Mouse (Mus musculus) liver (tissue): Measurements from ENCODE around the gene Catip.
A peak's percentile ranks its signal among the peaks of the same experiment; 100 is the strongest.
"Not testable (repeated sequence)": the region's sequence is repeated elsewhere in the genome, so short reads cannot be mapped to it uniquely, and the experiment has no call there.

Source experiments
- DNase-seq: peaks from one replicate; pipeline ENCODE4 v3.0.0-alpha.2; 2020; ENCODE audit warnings: mixed read lengths

Catip gene

DNA sequence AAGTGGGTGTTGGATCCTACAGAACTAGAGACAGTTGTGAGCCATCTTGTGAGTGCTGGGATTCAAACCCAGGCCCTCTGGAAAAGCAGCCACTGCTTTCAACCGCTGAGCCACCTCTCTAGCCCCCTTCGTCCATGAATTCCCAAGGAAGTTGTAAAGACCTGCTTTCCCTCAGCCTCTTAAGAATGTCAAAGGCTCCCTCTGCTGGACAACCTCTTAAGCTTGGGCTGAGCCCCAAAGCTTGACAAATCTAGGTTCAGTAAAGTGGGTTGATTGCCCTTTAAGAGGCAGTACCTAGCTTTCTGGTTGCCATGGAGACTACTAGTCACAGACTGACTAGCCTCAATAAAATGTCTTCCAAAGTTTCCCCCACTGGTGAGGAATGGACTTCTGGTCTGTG is at the start of gene Catip:
Gene Catip (plus strand): TSS at position 297 of the 400 bp plus-strand sequence.
- DNase-seq = peak; percentile 56

DNA sequence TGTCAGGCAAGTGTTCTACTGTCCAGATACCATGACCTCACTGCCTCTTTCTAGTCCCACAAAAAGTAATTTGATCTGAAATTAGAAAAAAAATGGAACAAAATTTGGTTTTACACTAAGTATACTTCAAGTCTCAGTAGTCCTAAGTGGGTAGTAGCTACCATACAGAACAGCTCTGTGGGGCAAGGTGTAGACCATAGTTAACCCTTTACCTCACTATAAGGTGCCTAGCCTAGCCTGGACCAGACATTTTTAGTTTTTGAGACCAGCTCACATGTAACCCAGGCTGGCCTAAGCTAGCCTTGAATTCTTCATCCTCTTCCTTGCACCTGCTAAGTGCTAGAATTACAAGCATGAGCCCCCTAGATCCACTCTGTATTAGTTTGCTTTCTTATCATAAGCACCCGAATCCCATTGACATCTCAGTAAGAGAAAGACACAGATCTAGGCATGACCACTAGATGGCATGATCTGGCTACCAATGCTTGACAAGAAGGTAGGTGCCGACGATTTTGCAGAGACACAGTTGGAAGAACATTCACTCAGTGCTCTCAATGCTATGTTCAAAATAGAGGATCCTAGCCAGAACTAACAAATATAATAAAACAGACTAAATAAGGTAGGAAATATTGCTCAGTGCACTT is 48.7 kb upstream of the Catip start:
- peak; percentile 53 for DNase-seq

DNA sequence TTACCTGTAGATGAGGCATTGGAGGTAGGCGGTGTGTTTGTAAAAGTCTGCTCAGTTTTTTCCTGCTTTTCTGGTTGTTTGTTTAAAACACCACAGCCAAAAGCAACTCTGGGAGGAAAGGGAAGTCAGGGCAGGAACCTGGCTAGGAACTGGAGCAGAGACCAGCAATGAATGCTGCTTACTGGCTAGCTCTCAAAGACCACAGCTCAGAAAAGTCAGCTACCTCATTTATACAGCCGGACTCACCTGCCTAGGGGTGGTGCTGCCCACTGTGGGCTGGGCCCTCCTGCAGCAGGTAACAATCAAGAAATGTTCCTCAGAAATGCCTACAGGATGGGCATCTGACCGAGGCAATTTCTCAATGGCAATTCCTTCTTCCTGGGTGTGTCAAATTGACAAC is 47.1 kb upstream of the Catip start:
- DNase-seq = no peak

DNA sequence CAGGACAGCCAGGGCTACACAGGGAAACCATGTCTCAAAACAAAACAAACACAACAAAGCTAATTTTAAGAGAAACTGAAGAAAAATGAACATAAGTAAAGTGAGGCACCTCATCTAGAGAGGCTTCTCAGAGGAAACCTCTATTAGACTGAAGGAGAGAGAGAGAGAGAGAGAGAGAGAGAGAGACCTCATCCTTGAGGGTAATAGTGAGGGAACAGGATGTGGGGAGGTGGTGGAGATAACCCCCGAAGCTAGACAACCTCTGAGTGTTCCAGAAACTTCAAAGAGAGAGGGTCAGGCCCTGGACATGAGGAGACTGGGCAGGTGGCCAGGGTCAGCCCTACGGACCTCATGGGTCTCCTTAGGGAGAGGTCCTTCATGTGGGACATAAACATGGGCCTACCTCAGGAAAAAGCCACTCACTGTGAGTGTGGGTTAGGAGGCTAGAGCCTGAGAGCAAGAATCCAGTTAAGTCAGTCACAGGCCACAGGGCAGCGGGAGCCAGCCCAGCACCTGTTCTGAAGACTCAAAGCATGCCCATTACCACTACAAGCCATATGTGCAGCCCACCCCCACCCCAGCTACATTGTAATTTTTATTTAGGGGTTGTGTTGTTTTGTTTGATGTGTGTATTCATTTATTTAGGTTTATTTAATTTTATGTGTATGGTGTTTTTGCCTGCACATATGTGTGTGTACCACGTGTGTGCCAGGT is 45.6 kb upstream of the Catip start:
- DNase-seq = no peak

DNA sequence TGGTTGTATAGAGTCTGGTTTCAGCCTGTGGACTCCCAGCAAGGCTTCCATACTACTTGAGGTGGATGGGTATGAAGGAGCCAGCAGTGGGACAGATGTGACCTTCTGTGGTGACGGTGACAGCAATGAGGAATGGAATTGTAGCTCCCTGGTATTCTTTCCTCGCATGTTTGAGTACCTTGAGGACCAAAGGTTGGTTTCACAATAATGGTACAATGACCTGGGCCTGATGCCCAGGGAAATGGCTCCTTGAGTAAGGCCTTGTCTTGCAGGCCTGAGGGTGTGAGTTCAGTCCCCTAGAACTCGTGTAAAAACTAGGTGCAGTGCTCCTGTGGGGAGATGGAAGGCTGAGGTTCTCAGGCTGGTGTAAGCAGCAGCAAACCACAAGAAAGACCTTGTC is 43.2 kb upstream of the Catip start:
- DNase-seq = no peak

DNA sequence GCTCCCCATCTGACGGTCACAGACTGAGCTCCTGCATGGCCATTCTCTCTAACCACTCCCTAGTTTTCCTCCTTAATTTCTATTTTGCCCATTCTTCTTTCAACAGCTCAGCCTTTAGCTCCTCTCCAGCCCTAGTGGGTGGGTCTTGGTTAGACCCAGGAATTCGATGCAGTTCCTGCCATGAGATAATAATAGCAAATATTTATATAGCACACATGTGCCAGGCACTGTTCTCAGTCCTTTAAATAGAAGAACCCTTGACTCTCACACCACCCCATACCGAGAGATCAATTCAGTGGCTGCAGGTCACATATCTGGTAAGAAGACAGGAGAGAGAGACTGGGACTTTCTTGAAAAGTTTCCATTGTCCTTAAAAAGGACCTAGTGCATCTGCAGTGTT is 40.5 kb upstream of the Catip start:
- DNase-seq = no peak

DNA sequence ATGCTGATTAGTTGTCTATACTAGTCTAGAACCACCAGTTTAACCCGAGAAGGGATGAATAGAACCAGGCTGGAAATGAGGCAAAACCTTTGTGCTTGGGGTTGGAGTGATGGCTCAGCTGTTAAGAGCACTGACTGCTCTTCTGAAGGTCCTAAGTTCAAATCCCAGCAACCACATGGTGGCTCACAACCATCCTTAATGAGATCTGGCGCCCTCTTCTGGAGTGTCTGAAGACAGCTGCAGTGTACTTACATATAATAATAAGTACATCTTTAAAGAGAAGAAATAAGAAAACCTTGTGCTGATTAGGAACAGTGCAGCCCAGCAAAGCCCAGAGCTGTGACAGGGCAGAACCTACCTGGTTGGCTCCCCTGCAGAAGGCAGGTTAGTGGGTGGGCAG is 35.0 kb upstream of the Catip start:
- not testable (repeated sequence) for DNase-seq

DNA sequence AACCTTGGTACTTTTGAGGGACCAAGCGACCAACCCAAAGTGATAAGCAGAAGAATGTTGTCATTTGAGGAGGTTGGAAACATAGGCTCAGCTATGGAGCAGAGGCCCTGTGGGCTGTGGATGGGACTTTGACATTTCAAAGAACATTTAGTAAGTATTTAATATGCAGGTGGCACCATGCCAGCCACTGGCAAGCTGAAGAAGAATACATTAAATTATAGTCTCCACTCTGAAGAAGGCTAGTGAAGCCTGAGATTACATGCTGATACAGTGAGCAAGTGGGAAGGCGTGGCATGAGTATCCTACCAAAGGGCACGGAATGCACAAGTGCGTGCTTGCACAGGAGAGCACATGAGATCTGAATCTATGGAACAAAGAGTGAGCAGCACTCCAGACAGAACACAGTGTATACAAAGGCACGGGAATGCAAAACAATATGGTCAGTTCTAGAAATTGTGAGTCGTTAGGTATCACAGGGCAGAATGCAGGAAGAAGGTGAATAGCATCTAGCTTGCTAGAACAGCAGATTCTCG is 31.9 kb upstream of the Catip start:
- no peak for DNase-seq

DNA sequence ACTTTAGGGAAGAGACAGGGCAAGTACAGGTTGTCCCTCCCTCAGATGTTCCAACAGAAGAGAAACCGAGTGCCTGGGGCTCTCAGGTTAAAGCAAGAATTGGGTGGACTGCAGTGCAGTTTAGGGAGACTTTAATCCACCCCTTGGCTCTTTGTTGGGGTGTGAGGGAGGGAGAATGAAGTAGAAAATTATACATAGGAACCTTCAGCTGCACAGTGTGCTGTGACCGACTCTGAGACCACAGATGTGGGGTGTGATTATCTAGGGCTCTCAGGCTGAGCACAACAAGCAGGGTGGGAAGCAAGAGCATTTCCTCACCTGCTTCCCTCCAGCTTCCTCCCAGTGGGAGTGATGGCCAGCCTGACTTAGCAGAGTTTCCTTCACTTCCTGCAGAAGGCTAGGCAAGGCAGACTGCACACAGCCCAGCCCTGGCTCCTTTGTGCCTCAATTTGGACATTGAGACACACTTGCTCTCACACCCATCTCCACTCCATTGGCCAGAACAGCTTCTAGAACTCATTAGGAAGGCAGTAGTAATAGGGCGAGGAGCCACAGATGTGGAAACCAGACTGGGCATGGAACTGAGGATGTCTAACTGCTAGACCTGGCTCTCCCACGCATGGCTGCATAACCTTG is 30.7 kb upstream of the Catip start:
- no peak for DNase-seq

DNA sequence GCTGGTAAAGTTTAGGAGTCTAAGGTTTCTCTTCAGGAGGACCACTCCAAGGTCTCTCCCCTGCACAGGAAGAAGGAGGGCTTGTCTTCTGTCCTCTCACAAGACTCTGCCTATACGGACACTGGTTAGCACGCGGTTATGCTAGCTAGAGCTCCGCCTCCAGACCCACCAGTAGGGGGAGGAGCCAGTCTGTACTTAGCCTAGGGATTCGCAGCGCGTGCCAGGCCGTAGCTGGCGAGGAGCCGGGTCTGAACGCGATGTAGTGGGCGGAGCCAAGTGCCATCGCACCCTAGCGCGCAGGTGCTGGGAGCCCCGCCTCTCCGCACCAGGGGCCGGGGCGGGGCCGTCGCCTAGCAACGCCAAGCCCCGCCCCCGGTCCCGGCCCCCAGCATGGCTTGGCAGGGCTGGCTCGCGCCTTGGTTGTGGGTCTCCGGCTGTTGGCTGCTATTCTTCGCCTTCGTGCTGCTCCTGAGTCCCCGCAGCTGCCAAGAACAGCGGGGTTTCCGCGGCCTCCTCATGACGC is 29.6 kb upstream of the Catip start:
- peak; percentile 97 for DNase-seq

DNA sequence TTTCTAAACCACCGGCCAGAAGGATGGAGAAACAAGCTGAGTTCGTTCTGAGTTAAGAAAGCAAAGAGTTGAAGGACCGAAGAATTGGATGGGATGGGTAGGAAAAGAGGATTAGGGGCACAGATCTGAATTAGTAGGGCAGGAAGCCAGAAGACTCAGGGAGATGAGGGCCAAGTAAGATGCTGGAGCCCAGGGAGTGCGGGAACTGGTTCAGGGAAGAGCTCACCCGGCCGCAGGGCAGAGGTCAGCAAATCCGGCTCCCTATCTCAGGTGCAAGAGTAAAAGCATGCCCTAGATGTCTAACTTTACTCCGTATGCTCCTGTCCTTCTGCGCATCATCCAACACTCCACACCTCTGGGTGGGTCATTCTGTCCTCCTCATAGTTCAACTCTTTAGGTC is 29.0 kb upstream of the Catip start:
- DNase-seq = no peak

DNA sequence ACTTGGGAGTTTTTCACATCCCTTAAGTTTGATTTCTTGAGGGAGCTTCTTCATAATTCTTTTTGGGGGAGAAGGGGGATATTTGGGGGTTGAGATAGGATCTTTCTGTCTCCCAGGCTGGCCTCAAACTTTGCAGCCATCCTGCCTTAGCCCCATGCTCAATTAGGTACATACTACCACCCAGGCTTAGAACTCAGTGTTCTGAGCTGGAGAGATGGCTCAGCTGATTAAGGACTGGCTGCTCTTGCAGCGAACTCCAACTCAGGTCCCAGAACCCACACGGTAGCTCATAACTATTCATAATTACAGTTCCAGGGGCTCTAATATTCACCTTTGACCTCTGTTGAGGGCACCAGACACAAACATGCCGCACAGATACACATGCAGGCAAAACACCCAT is 27.3 kb upstream of the Catip start:
- no peak for DNase-seq

DNA sequence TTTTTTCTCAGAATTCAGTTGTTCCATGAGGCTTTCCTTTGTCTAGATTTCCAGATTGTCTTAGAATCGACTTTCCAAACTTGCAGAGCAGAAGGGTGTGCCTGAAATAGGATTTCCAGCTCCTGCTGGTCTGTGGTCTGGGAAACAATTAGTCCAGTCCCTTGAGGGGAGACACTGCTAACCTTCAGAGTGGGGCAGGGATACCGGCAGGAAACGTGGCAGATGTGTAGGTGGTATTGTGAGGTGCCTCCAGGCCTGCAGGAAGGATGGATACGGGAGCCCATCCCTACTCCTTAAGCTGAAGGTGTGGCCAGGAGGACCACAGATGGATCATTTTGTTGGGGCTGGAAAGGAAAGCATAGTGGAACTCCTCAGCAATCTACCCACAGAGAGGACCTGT is 26.9 kb upstream of the Catip start:
- no peak for DNase-seq

DNA sequence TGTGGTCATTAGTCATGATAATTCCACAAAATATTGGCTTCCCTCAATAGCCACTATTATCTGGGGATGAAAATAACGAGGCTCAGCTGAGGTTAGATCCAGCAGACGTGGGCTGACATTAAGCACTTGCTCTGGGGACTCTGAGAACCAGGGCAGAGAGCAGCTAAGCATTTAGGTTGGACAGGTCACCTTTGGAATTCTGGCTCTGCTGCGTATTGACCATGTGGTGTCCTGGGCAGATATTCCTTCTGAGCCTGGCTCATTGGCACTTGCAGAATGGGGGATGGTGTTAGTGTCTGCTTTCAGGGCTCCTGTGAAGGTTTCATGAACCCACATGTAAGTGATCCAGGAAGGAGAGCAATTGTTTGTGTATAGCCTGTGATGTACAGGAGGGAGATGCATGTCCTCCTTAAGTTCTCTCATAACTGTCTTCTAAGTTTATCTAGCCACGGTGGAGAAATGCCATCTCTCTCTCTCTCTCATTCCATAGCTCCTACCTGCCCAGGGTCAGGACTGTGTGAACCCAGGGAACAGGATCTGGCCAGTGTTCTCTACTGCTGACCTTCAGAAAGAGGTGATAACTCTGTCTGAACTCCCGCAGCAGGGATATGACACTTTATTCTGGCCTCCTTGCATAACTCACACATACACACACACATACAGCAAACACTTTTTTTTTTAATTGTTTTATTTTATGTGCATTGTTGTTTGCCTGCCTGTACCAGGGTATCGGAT is 26.3 kb upstream of the Catip start:
- no peak for DNase-seq

DNA sequence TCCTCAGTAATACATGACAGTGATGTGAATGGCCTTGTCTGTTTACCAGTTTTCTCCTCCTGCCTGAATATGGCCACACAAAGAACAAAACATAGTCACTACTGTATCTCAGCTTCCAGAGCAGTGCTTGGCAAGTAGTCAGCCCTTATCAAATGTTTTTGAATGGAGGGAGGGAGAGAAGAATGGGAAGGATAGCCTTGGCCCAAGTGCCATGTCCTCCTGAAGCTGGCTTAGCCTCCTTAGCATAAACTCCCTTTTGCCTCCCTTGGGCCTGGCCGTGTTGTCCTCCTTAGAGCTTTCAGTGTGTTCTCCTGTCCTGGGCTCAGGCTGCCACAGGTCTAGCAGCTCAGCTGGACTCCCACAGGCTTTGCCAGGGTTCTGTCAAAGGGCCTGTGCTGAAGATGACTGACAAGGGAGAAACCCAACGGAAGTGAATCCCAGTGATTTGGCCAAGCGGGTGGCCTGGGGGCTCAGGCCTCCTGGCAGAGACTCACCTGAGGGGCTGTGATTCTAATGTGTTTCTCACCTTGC is 24.6 kb upstream of the Catip start:
- no peak for DNase-seq

DNA sequence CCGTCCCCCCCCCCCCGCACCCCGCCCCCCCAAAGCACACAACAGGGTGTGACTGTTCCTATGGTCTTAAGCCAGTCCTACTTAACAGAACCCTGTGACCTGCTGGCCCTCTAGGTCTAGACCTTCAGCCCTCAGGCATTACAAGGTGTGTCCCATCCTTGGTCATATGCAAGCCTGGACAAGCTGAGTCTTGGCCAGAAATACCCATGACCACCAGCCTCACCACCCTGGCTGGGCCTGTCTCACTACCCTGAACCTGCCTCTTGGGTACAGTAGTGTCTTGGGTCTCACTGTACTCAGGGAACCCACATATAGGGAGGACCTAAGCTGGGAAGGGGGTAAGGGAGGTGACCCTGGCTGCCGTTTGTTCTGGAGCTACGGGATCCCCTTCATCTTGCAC is 23.9 kb upstream of the Catip start:
- DNase-seq = no peak

DNA sequence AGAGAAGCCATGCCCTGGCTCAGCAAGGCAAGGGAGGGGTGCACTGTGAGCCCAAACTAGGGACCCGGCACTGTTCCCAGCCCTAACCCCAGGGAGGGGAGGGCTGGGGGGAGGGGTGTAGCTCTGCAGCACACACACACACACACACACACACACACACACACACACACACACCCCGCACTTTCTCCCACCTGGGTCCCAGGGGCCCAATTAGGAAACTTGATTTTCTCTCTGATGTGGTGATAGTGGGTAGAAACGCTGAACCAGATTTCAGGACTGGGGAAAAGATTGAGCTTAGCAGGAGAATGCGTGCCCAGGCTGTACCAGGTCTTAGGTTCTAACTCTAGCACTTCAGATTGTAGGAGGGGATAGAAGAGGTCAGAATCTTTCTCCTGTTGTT is 23.3 kb upstream of the Catip start:
- no peak for DNase-seq

DNA sequence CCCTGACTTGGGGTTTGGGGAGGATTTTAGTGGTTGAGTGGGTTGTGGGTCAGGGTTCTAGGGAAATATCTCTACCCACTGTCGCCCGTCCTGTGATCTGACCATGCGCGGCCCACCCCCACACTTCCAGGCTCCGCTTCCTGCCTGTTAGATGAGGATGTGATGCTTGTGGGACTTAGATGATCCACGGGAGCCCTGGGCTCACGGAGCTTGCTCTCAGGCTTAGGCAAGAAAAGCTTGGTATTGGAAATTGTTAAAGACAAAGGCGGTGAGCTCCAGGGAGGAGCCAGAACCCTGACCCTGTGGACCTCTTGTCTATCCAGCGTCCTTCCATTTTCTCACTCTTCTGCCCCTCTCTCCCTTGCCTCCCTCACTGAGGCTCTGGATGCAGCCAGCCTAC is 22.0 kb upstream of the Catip start:
- no peak for DNase-seq

DNA sequence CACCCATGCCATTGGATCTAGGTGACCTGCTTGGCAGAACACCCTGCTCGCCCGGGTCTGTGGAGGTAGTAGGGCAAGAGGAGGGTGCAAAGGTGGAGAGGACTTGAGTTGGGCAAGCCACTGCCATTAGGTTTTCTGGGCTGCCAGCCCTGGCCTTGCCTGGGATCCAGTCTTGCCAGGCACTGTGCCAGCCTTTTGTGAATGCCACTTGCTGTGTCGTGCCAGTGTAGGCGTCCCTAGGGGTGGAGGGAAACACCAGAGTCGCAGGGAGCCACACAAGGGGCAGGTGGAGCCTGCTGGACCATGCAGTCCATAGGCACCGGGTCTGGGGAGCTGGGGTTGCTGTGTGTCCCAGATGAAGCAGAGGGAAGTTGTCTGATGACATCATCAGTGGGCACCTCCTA is 21.5 kb upstream of the Catip start:
- no peak for DNase-seq

DNA sequence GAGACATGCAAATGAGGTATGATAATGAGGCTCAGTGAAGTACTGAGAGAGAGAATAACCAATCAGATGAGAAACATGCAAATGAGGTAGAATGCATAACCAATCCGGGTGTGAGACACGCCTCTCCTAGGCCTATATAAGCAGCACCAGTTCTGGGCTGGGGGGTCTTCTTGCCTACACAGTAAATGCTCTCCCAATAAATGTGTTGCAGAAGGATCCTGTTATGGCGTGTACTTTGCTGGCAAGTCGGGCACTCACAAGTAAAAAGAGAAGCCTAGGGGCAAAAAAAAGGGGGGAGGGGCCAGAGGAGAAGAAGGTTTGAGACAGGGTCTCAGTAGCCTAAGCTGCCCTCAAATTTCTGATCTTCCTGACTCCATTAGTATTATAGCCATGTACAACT is 20.9 kb upstream of the Catip start:
- DNase-seq = not testable (repeated sequence)

DNA sequence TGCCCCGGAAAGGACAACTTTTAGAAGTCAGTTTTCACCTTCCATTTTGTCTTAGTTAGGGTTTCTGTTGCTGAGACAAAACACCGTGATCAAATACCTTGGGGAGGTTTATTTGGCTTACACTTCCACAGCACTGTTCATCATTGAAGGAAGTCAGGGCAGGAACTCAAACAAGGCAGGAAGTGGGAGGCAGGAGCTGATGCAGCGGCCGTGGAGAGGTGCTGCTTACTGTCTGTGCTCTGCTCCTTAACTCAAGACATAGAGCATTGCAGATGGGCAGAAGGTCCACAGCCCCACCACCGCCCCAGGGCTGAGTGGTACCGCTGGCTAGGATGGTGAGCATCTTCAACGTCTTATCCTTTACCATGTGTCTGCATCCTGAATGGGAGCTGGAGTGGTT is 20.0 kb upstream of the Catip start:
- DNase-seq = no peak

DNA sequence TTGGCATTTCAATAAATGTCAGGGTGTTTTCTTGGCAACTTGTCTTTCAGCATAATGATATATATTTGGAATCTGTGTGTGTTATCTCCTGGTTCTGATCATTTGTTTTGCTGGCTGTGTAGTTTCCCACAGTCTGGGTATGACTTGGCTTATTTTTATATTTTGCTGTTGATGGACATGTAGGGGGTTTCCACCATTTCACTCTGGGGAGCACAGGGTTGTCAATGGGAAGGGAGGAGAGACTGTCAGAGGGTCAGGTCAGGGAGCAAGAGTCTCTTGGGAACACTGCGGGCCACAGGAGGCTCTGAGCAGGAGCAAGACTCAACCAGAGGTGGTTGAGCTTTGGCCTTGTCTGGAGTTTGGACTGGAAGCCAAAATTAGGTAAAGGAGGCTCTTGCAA is 19.6 kb upstream of the Catip start:
- DNase-seq = no peak

DNA sequence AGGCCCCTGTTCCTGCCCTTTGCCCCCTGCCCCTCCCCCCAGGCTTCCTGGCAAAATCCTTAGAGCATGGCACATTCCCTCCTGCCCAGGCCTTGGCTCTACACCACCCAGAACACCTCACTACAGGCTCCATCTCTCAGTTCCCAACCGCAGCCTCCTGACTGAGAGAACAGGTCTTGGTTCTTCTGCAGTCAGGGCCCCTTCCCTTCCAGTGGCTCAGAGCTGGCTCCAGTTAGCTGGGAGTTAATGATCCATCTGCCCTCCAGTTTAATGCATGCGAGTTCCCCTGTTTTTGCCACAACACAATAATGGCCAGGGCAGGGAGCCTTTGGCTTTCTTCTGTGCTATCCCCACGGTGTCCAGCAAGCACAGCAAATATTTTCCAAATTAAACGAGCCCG is 18.7 kb upstream of the Catip start:
- no peak for DNase-seq
